Mouse (Mus musculus) MEL (cell line): Measurements from ENCODE around the gene Clip4.

Source experiments
- CTCF ChIP-seq, 3 experiments: IDR thresholded peaks in 2 of 3; conservative IDR thresholded peaks in 1 of 3; 2 replicates each; pipeline ENCODE4 v1.5.1; 2011 to 2012; ENCODE audit warnings: low read length in 3 of 3, low read depth in 2 of 3, mild to moderate bottlenecking in 2 of 3, improper control_type of control experiment in 1 of 3, inconsistent platforms in 1 of 3, mixed read lengths in 1 of 3, moderate library complexity in 1 of 3; ENCODE audit not compliant: control insufficient read depth in 1 of 3, insufficient read depth in 1 of 3, poor library complexity in 1 of 3, severe bottlenecking in 1 of 3
- ELF1 ChIP-seq: IDR thresholded peaks from 2 replicates; pipeline ENCODE4 v1.6.1; 2014; ENCODE audit warnings: low read depth, mild to moderate bottlenecking, inconsistent platforms, low read length, improper control_type of control experiment, moderate library complexity

- TF ChIP-seq ELF1 (no peak), CTCF (IDR thresholded peaks at IDR 0.05 in 2 of 3, conservative IDR thresholded peaks at IDR 0.05 in 1 of 3; ENCODE audit: control insufficient read depth in 1 of 3, insufficient read depth in 1 of 3, low read depth in 2 of 3, low read length in 3 of 3, poor library complexity in 1 of 3, severe bottlenecking in 1 of 3) (no peak)
Measured at GRCm38 (mm10) chr17:71811070-71811469, 42.8 kb downstream of the Clip4 start.
